Mouse (Mus musculus): ENCODE data around the gene A4gnt.
"Not testable (repeated sequence)": the region's sequence is repeated elsewhere in the genome, so short reads cannot be mapped to it uniquely, and the experiment has no call there.

Gene A4gnt

DNA sequence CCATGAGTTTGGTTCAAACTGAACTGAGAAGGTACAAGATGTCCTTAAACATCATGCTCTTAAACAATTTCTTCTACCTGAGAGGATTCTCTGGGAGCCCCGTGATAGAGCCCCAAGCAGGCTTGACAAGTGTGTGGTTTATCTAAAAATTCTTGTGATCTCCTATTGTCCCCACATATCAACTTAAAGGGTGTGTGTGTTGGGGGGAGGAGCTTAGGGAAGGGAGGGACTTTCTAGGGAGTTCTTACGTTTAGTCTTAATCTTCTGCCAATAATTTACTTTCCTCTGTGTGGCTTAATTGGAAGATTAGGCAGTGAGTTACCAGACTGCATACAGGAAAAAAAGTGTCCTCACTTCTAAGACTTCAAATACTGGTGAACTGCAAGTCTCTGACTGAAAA lies at the start of gene A4gnt:
TSS of gene A4gnt (plus strand) at position 301 of the 400 bp plus-strand sequence.
- DNase-seq (ENCODE audit: low read depth, low spot score): no peak

DNA sequence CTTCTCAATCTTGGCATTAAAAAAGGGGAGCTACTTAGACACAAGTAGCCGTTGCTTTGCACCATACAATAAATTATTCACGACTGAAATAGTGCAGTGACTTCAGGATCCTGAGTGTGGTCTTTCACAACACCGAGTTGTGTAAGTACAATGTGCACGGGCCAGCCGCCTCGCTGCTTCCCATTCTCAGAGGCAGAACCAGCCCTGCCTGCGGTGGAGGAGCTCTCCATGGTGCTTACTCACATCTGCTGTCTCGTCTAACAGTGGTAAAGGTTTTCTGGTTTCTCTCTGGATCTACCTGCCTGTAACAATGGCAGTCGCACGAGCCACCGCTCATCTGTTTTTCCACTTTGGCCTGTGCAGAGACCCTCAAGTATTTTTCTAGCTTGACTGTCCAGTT lies 48.6 kb upstream of the A4gnt start:
- DNase-seq (ENCODE audit: low read depth, low spot score): peak; percentile 56

DNA sequence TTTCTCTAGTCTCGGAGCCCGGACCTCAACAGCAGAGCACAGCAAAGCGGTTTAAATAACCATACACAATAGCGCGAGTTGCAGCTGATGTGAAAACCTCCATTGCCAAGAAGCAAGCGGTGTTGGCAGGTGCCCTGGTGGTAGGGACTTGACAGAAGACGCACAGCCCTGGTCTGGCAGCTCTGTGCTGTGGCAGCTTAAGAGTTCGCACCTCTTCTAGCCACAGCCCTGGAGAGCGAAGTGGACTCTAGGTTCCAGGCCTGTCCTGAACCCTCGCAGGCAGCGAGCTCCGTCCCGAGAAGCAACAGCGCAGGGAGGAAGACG lies 44.3 kb upstream of the A4gnt start:
- peak; percentile 60 for DNase-seq (ENCODE audit: low read depth, low spot score)

DNA sequence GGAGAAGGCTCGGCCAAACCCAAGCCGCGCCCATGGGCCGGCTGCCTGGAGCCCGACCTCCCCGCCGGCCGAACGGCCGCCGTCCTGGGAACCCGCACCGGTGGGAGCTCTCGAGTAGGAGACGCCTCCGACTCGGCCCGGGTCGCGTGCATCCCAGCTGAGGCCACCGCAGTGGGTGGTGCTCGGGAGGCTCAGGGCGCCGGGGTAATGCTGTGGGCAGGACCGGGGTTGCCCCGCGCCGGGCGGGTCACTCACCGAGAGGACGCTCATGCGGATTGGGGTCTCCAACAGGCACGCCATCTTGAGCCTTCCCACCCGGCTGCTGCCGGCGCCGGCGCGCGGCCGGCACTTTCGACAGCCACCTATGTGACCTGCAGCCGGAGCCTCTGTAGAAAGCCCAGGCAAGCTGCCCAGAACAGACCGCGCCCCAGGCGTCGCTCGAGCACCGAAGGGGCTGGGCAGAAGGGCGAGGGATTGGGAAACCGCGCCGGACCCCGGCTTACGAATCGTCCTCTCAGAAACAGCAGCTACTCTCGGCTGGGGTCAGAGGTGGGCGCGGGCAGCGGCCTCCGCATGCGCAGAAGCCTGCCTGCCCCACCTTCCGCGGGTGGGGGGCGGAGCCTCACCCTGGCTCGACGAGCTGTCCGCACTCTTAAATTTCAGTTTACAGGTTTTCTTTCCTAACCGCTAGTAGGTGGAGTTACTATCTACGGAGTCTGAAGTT lies 43.8 kb upstream of the A4gnt start, which contains the start of gene Armc8:
TSS of gene Armc8 (minus strand) at position 553 of the 724 bp plus-strand sequence.
- DNase-seq (ENCODE audit: low read depth, low spot score): peak; percentile 87

DNA sequence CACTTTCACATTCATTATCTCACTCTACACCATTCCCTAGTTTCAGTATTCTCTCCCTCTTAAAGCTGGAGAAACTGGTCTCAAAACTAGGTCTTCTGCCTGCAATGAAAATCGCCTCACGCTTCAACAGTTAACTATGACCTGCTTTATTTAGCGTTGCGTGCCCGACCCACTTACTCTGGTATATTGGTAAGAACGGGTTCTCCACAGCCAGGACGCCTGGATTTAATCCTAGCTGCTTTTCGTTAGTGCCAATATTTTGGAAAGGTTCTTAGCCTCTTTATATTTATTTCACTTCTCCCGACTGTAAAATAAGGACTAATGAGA lies 43.3 kb upstream of the A4gnt start:
- no peak for DNase-seq (ENCODE audit: low read depth, low spot score)

DNA sequence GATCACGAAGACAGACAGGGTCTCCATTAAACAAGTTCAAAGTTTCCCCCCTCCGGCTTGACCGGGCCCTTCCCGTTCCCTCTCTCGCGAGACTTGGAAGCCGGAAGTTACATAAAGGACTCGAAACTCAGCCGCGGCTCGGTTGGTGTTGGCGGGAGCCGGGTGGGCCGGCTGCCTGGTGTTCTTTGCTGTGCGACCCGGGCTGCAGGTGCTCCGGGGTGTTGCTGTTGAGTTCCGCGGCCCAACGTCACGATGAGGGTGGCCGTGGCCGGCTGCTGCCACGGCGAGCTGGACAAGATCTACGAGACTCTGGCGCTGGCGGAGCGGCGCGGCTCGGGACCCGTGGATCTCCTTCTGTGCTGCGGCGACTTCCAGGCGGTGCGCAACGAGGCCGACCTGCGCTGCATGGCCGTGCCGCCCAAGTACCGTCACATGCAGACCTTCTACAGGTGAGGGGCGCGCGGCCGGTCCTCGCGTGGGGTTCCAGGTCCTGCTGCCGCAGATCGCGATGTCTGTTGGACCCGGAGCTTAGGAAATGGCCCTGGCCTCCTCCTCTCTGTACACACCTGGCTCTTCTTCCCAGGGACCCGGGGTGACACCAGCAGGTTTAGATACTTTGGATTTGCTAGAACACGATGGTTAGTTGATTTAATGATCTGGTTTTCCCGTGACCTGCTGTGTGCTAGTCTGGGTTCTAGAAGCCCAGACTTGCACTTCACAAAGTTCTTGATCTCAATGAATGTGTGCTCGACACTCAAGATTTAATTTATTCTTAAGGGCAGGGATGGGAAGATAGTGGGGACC lies 36.4 kb upstream of the A4gnt start, which contains the start of gene Dbr1:
TSS of gene Dbr1 (plus strand) at position 123 of the 804 bp plus-strand sequence.
- peak; percentile 91 for DNase-seq (ENCODE audit: low read depth, low spot score)

DNA sequence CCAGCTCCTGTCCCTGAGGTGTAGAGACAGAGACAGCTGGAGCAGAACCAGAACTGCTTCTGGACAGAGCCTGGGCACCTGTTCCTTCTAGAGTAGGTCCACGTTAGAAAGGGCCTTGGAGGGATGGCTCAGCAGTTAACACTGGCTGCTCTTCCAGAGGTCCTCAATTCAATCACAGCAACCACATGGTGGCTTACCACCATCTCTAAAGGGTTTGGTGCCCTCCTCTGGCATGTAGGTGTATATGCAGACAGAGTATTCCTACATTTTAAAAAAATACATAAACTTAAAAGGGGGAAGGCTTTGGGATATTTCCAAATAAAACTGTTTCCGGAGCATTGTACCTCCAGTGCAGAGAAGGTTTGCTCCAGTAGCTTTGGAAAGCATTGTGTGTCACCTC lies 31.6 kb upstream of the A4gnt start:
- DNase-seq (ENCODE audit: low read depth, low spot score): peak; percentile 85

DNA sequence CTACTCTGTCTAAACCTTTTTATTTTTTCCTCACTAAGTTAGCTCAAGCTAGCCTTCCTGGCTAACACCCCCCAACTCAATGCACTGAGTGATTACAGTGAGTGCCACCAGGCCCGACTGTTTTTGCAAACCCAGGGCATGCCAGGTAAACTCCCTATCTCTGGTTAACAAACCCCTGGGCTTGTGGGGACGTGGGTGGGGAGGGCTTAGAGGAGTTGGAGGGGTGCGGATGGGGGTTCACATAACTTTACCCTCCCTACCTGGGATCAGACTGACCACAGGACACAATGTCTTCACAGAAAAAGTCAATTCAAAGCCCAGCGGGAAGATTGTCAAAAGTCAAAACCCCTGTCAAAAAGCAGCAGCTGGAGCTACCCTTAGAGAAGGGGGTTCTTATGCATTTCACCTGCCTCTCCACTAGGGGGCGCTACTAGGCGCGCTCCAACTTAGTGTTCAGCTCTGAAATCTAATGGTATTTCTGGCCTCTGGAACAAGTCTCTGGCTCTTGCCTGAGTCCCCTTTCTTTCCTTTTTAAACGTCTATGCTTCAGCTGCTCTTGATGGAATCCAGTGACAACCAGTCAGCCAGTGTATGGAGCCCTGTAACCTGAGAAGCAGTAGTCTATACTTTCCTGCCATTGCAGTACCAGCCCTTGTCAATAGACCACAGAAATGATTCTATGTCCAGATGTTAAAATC lies 24.6 kb upstream of the A4gnt start:
- DNase-seq (ENCODE audit: low read depth, low spot score): peak; percentile 72

DNA sequence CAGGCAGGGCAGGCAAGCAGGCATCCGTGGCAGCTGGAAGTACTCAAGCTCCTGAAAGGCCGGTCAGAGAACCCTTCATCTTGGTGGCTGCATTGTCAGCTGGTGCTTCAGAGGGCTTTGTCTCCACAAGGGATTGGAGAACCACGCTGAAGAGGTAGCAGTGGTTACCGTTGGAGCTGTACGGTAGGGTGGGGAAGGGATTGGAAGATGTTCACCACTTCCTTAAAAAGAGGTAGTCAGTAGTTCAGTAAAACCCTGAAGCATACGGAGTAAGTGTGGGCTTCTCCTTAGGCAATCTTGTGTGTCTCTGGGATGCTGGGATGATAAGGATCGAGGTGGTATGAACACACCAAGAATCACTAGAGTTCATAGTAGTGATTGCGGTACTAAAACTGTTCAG lies 21.2 kb upstream of the A4gnt start:
- no peak for DNase-seq (ENCODE audit: low read depth, low spot score)

DNA sequence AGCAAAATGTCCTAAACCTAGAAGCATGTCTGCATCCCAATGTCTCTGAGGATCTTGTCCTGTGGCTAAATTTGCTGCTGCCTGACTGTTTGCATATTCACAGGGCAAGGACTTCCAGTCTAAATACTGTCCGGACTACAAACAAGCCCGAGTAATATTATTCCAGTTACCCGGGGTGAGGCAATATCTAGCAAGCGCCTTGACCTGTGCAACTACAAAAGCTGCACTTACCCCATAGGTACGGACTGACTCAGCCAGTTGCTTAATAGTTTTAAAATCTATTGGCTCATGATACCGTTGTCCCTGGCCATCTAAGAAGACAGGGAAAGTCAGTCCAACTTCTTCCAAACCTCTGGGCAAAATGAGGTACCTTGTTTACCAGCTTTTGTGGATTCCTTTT lies 13.2 kb upstream of the A4gnt start:
- DNase-seq (ENCODE audit: low read depth, low spot score): not testable (repeated sequence)

DNA sequence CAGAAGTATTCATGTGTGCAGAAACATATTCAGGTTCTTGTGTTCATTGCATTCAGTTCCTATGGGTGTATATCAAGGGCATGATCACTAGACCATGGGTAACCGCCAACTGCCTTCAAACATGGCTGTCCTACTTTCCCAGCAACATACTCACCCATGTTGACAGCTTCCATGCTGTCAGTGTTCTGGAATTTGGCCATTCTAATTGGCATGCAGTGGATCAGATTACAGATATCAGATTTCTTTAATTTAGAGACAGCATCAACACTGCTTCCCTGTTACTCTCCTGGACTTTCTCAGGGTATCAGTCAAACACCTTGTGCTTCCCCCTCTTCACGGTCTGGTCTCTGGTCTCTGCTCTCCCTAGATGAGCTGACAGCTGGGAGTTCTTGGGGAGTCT lies 8.7 kb upstream of the A4gnt start:
- peak; percentile 51 for DNase-seq (ENCODE audit: low read depth, low spot score)

DNA sequence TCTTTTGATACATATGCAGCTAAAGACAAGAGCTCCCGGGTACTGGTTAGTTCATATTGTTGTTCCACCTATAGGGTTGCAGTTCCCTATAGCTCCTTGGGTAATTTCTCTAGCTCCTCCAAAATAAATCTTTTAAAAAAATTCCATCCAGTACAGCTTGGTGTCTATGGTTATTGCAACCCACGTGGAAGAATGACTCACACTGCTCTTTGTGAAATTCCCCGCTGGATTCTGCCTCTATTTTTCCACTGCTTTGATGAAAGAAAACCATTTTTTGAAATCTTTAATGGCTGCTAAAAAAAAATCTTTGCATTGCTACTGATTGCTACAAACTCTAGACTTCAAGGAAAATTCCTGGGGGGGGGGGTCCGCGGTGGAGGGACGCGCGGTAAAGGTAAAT lies 7.4 kb downstream of the A4gnt start:
- DNase-seq (ENCODE audit: low read depth, low spot score): peak; percentile 75

DNA sequence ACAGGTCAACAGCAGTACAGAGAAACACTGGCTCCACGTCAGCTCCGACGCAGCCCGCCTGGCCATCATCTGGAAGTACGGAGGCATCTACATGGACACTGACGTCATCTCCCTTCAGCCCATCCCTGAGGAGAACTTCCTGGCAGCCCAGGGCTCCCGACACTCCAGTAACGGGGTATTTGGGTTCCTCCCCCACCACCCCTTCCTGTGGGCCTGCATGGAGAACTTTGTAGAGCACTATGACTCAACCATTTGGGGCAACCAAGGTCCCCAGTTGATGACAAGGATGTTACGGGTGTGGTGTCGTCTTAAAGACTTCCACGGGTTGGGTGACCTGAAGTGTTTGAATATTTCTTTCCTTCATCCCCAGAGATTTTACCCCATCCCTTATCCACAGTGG lies 7.9 kb downstream of the A4gnt start:
- no peak for DNase-seq (ENCODE audit: low read depth, low spot score)

DNA sequence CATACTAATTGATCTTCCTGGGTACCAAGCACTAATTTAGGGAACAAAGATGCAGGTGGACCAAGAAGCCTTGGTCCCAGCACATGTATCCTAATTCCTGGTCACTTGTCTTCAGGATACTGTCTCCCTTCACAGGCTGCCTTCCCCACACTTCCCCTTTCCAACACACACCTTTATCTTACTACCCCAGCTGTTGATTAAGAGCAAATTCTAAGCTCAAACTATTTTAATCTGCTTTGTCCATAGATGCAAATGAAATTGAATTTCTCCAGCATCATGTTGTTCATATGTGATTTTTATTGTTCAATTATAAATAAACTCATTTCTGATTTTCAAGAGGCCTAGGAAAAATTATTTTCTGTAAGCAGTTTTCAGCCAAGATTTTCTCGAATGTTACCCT lies 9.7 kb downstream of the A4gnt start:
- DNase-seq (ENCODE audit: low read depth, low spot score): no peak

DNA sequence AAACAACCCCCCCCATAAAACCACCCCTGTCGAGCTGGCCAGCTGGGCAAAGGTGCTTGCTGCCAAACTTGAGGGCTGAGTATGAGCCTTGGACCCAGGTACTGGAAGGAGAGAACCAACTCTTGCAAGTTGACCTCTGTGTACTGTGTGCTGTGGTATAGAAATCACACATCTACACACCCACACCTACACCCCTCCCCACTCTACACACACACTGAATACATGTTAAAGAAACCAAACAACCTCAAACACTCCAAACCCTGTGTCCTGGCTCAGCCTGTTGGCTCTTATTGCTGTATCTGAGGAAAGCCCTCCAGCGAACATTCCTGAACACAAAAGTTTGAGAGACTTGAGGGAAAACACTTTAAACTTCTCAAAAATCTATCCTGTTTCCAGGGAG lies 10.7 kb downstream of the A4gnt start:
- no peak for DNase-seq (ENCODE audit: low read depth, low spot score)

DNA sequence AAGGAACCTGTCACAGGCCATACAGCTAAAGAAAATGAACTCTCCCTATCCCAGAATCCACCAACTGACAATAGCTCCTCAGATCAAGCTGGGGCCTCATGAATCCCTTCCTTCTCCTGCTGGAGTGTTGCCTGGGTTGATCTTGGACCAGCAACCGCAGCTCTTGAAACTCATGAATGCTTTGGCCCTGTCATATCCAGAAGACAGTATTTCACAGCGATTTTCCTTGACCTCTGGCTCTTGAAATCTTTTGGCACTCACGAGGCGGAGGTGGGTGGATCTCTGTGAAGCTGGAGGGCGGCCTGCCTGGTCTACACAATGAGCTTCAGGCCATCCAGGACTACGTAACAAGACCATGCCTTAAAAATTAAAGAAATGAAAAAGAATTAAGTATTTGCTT lies 11.8 kb downstream of the A4gnt start:
- DNase-seq (ENCODE audit: low read depth, low spot score): no peak

DNA sequence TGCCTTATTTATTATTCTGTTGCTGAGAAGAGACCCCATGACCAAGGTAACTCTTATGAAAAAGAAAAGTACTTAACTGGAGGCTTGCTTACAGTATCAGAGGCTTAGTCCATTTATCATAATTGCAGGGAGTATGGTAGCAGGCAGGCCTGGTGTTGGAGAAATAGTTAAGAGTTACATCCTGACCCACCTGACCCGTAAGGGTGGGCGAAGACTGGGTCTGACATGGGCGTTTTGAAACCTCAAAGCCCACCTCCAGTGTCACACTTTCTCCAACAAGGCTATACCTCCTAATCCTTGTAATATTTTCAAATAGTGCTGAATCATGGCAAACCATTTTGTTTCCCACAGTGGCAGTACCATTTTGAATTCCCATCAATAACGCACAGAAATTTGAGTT lies 16.3 kb downstream of the A4gnt start:
- DNase-seq (ENCODE audit: low read depth, low spot score): no peak

DNA sequence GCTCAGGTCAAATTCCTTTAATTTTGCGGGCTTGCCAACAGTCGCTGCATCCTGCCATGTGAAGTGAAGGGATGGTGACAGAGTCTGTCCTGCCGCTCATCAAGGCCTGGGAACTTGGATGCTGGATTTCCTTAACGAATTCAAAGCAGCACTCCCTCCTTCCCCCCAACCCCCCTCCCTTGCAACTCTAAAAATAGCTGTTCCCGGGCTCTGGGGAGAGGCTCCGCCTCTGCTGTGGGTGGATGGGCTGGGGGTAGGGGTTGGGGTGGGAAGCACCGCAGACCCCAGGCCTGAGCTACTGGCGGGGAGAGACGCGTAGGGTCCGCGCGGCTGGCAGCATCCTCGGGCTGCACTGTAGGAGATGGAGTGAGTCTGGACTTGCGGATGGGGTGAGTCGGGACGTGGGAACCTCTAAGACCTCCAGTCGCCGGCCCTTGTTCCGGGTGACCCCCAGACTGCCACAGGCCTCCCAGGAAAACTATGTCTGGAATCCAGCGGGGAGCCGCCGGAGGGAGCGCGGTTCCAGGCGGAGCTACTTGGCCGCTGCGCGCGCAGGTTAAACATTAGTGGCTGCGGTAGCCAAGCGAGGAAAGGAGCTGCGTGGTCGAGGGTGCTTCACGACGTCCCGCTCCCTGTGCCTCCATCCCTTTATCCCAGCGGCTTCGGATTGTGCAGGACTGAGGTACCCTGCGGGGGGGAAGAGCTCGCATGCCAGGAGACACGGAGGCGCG lies 17.1 kb downstream of the A4gnt start, which contains the start of gene Dzip1l:
TSS of gene Dzip1l (plus strand) at position 216 of the 731 bp plus-strand sequence.
- peak; percentile 85 for DNase-seq (ENCODE audit: low read depth, low spot score)

DNA sequence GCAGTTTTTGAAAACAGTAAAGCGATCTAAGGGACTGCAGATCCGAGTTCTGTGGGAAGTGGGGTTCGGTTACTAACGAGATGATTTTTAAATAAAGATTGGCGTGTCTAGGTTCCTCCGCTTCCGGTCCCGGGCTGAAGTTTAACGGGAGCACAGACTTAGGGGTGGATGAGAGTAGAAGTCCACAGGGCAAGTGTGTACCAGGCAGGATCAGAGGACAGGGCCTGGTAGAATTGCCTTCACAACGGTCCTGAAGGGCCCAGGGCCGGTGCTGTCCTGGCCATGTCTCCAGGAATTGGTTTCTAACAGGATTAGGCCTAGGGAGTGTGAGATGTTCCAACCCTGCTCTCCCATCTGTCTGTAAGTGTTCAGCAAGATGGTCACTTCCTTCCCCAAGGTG lies 17.8 kb downstream of the A4gnt start:
- DNase-seq (ENCODE audit: low read depth, low spot score): peak; percentile 64

DNA sequence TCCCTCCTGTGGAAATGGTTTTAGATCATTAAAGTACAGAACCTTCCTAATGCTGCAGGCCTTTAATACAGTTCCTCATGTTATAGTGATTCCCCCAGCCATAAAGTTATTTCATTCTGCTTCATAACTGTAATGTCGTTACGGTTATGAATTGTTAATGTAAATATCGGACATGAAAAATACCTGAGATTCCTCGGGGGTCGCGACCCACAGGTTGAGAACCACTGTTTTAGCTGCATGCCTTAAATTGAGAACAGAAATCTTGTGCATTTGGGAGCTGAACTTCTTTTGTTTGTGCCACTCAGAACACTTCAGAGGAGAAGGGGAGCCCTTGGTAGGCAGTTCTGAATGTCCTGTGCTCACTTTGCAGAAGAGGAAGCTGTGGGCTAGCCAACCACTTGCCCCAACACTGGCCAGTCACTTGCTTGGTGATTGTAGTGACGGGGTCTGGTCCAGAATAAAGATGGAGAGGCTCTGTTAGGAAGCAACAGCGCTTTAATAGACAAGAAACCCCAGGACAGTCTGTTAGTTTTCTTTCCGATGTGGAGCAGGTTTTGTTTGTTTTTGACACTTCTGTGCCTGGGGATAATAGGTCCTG lies 18.3 kb downstream of the A4gnt start:
- DNase-seq (ENCODE audit: low read depth, low spot score): peak; percentile 38

DNA sequence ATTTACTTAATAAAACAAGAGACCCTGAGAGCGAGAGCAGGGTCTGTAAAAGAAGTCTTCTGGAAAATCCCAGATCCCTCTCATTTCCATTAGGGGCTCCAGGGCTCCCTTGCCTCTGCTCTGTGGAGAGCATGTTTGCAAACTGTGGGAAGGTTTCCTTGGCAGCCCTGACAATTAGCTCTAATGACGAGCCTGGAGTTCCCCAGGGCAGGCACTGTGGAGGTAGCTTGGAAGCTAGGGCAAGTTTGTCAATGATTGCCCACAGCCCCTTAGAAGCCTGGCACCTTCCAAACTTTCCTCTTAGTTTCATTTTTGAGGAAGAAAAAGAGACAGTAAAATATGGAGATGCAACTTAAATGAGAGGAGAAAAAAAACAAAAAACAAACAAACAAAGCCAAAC lies 19.5 kb downstream of the A4gnt start:
- DNase-seq (ENCODE audit: low read depth, low spot score): peak; percentile 25
